Mouse (Mus musculus): ENCODE results near the gene Fam234b. TPM values are rescaled to one million over a fixed set of nuclear protein-coding genes. Genes with fewer than 3 reads are reported as not detected.

Gene Fam234b
- polyA plus RNA-seq, 1 experiment = 6.3 TPM

- H3K79me2 ChIP-seq (ENCODE audit: control insufficient read depth, insufficient read depth) = no peaks in the 10 kb centered on the region
- no peak overlapping the region for H3ac ChIP-seq (ENCODE audit: control insufficient read depth, insufficient read length)
- H3K36me3 ChIP-seq (ENCODE audit: control insufficient read depth, insufficient read depth) = no peaks in the 10 kb centered on the region
- no peak overlapping the region for H3K4me3 ChIP-seq
- no peaks in the 10 kb centered on the region for H3K27me3 ChIP-seq (ENCODE audit: control insufficient read depth, insufficient read depth, insufficient read length)
- no peak for TF ChIP-seq USF1 (IDR thresholded peaks at IDR 0.05; ENCODE audit: low read depth)
- TF ChIP-seq POLR2AphosphoS2 (IDR thresholded peaks at IDR 0.05; ENCODE audit: insufficient read length, low read depth) = no peak
- no peak for TF ChIP-seq MYOG (IDR thresholded peaks at IDR 0.05; ENCODE audit: control insufficient read depth in 1 of 3, insufficient read depth in 1 of 3, insufficient read length in 2 of 3, low read depth in 2 of 3)
- TF ChIP-seq CEBPB (IDR thresholded peaks at IDR 0.05; ENCODE audit: insufficient read depth, poor library complexity, severe bottlenecking) = no peak
- no peak for TF ChIP-seq TCF12 (IDR thresholded peaks at IDR 0.05; ENCODE audit: insufficient read depth, poor library complexity, severe bottlenecking)
- TF ChIP-seq REST (IDR thresholded peaks at IDR 0.05; ENCODE audit: insufficient read depth, insufficient read length) = no peak
- TF ChIP-seq E2F4 (IDR thresholded peaks at IDR 0.05; ENCODE audit: insufficient read depth) = no peak
- TF ChIP-seq SRF (IDR thresholded peaks at IDR 0.05; ENCODE audit: control insufficient read depth, insufficient read length, low read depth) = no peak
- TF ChIP-seq TCF3 (IDR thresholded peaks at IDR 0.05; ENCODE audit: insufficient read length, low read depth) = no peak
- TF ChIP-seq MAX (IDR thresholded peaks at IDR 0.05; ENCODE audit: low read depth) = no peak
- TF ChIP-seq MYOD1 (IDR thresholded peaks at IDR 0.05; ENCODE audit: control insufficient read depth in 1 of 3, insufficient read length in 2 of 3, low read depth in 2 of 3) = no peak
- TF ChIP-seq POLR2A (IDR thresholded peaks at IDR 0.05; ENCODE audit: insufficient read length, low read depth) = no peak
- no peak overlapping the region for H3K4me2 ChIP-seq (ENCODE audit: low read depth)
These were observed 38.0 kb downstream of the Fam234b start for GRCm38 (mm10) chr6:135235742-135236141.

GRCm38 (mm10) chr6:135236576-135236975 is 38.8 kb downstream of the Fam234b start:
- Histone ChIP-seq H3K4me3 (no peak overlapping the region), H3K36me3 (ENCODE audit: control insufficient read depth, insufficient read depth) (no peaks in the 10 kb centered on the region), H3ac (ENCODE audit: control insufficient read depth, insufficient read length) (no peak overlapping the region), H3K4me2 (ENCODE audit: low read depth) (no peak overlapping the region), H3K27me3 (ENCODE audit: control insufficient read depth, insufficient read depth, insufficient read length) (no peaks in the 10 kb centered on the region), H3K79me2 (ENCODE audit: control insufficient read depth, insufficient read depth) (no peaks in the 10 kb centered on the region)
- TF ChIP-seq TCF12 (IDR thresholded peaks at IDR 0.05; ENCODE audit: insufficient read depth, poor library complexity, severe bottlenecking) (no peak), TCF3 (IDR thresholded peaks at IDR 0.05; ENCODE audit: insufficient read length, low read depth) (no peak), MAX (IDR thresholded peaks at IDR 0.05; ENCODE audit: low read depth) (no peak), REST (IDR thresholded peaks at IDR 0.05; ENCODE audit: insufficient read depth, insufficient read length) (no peak), MYOG (IDR thresholded peaks at IDR 0.05; ENCODE audit: control insufficient read depth in 1 of 3, insufficient read depth in 1 of 3, insufficient read length in 2 of 3, low read depth in 2 of 3) (no peak), POLR2AphosphoS2 (IDR thresholded peaks at IDR 0.05; ENCODE audit: insufficient read length, low read depth) (no peak), USF1 (IDR thresholded peaks at IDR 0.05; ENCODE audit: low read depth) (no peak), POLR2A (IDR thresholded peaks at IDR 0.05; ENCODE audit: insufficient read length, low read depth) (no peak), E2F4 (IDR thresholded peaks at IDR 0.05; ENCODE audit: insufficient read depth) (no peak), MYOD1 (IDR thresholded peaks at IDR 0.05; ENCODE audit: control insufficient read depth in 1 of 3, insufficient read length in 2 of 3, low read depth in 2 of 3) (no peak), CEBPB (IDR thresholded peaks at IDR 0.05; ENCODE audit: insufficient read depth, poor library complexity, severe bottlenecking) (no peak), SRF (IDR thresholded peaks at IDR 0.05; ENCODE audit: control insufficient read depth, insufficient read length, low read depth) (no peak)

GRCm38 (mm10) chr6:135237326-135237725 is 39.5 kb downstream of the Fam234b start:
- Histone ChIP-seq H3K27me3 (ENCODE audit: control insufficient read depth, insufficient read depth, insufficient read length) (no peaks in the 10 kb centered on the region), H3K79me2 (ENCODE audit: control insufficient read depth, insufficient read depth) (no peaks in the 10 kb centered on the region), H3K4me2 (ENCODE audit: low read depth) (no peak overlapping the region), H3K4me3 (no peak overlapping the region), H3ac (ENCODE audit: control insufficient read depth, insufficient read length) (no peak overlapping the region), H3K36me3 (ENCODE audit: control insufficient read depth, insufficient read depth) (no peaks in the 10 kb centered on the region)
- TF ChIP-seq MYOG (IDR thresholded peaks at IDR 0.05; ENCODE audit: control insufficient read depth in 1 of 3, insufficient read depth in 1 of 3, insufficient read length in 2 of 3, low read depth in 2 of 3) (no peak), POLR2AphosphoS2 (IDR thresholded peaks at IDR 0.05; ENCODE audit: insufficient read length, low read depth) (no peak), MAX (IDR thresholded peaks at IDR 0.05; ENCODE audit: low read depth) (no peak), SRF (IDR thresholded peaks at IDR 0.05; ENCODE audit: control insufficient read depth, insufficient read length, low read depth) (no peak), E2F4 (IDR thresholded peaks at IDR 0.05; ENCODE audit: insufficient read depth) (no peak), TCF3 (IDR thresholded peaks at IDR 0.05; ENCODE audit: insufficient read length, low read depth) (no peak), REST (IDR thresholded peaks at IDR 0.05; ENCODE audit: insufficient read depth, insufficient read length) (no peak), USF1 (IDR thresholded peaks at IDR 0.05; ENCODE audit: low read depth) (no peak), MYOD1 (IDR thresholded peaks at IDR 0.05; ENCODE audit: control insufficient read depth in 1 of 3, insufficient read length in 2 of 3, low read depth in 2 of 3) (no peak), POLR2A (IDR thresholded peaks at IDR 0.05; ENCODE audit: insufficient read length, low read depth) (no peak), TCF12 (IDR thresholded peaks at IDR 0.05; ENCODE audit: insufficient read depth, poor library complexity, severe bottlenecking) (no peak), CEBPB (IDR thresholded peaks at IDR 0.05; ENCODE audit: insufficient read depth, poor library complexity, severe bottlenecking) (no peak)

GRCm38 (mm10) chr6:135238211-135238610 is 40.4 kb downstream of the Fam234b start:
- TF ChIP-seq SRF (IDR thresholded peaks at IDR 0.05; ENCODE audit: control insufficient read depth, insufficient read length, low read depth) = no peak
- no peaks in the 10 kb centered on the region for H3K79me2 ChIP-seq (ENCODE audit: control insufficient read depth, insufficient read depth)

GRCm38 (mm10) chr6:135240361-135240760 is 42.6 kb downstream of the Fam234b start:
- TF ChIP-seq MYOG (IDR thresholded peaks at IDR 0.05; ENCODE audit: control insufficient read depth in 1 of 3, insufficient read depth in 1 of 3, insufficient read length in 2 of 3, low read depth in 2 of 3) = no peak
- no peak for TF ChIP-seq POLR2A (IDR thresholded peaks at IDR 0.05; ENCODE audit: insufficient read length, low read depth)
- no peak for TF ChIP-seq TCF3 (IDR thresholded peaks at IDR 0.05; ENCODE audit: insufficient read length, low read depth)
- no peak for TF ChIP-seq MYOD1 (IDR thresholded peaks at IDR 0.05; ENCODE audit: control insufficient read depth in 1 of 3, insufficient read length in 2 of 3, low read depth in 2 of 3)
- TF ChIP-seq TCF12 (IDR thresholded peaks at IDR 0.05; ENCODE audit: insufficient read depth, poor library complexity, severe bottlenecking) = no peak
- TF ChIP-seq POLR2AphosphoS2 (IDR thresholded peaks at IDR 0.05; ENCODE audit: insufficient read length, low read depth) = no peak
- no peak for TF ChIP-seq SRF (IDR thresholded peaks at IDR 0.05; ENCODE audit: control insufficient read depth, insufficient read length, low read depth)
- no peaks in the 10 kb centered on the region for H3K36me3 ChIP-seq (ENCODE audit: control insufficient read depth, insufficient read depth)
- no peaks in the 10 kb centered on the region for H3K27me3 ChIP-seq (ENCODE audit: control insufficient read depth, insufficient read depth, insufficient read length)
- H3K4me3 ChIP-seq = no peak overlapping the region
- no peak overlapping the region for H3ac ChIP-seq (ENCODE audit: control insufficient read depth, insufficient read length)
- H3K4me2 ChIP-seq (ENCODE audit: low read depth) = no peak overlapping the region
- no peaks in the 10 kb centered on the region for H3K79me2 ChIP-seq (ENCODE audit: control insufficient read depth, insufficient read depth)

More at GRCm38 (mm10) chr6:135238211-135238610, 40.4 kb downstream of the Fam234b start:
- no peaks in the 10 kb centered on the region for H3K36me3 ChIP-seq (ENCODE audit: control insufficient read depth, insufficient read depth)
- no peaks in the 10 kb centered on the region for H3K27me3 ChIP-seq (ENCODE audit: control insufficient read depth, insufficient read depth, insufficient read length)
- H3K4me3 ChIP-seq = no peak overlapping the region
- no peak overlapping the region for H3ac ChIP-seq (ENCODE audit: control insufficient read depth, insufficient read length)
- no peak overlapping the region for H3K4me2 ChIP-seq (ENCODE audit: low read depth)

Measured in myocyte (in vitro differentiated cells).